Mouse (Mus musculus): ENCODE data around the gene Malrd1. TPM values are rescaled to one million over a fixed set of nuclear protein-coding genes. Genes with fewer than 3 reads are reported as not detected.
A peak's percentile ranks its signal among the peaks of the same experiment; 100 is the strongest.

Malrd1 gene
- polyA plus RNA-seq, 1 experiment from 2014 or later, result not detected

DNA sequence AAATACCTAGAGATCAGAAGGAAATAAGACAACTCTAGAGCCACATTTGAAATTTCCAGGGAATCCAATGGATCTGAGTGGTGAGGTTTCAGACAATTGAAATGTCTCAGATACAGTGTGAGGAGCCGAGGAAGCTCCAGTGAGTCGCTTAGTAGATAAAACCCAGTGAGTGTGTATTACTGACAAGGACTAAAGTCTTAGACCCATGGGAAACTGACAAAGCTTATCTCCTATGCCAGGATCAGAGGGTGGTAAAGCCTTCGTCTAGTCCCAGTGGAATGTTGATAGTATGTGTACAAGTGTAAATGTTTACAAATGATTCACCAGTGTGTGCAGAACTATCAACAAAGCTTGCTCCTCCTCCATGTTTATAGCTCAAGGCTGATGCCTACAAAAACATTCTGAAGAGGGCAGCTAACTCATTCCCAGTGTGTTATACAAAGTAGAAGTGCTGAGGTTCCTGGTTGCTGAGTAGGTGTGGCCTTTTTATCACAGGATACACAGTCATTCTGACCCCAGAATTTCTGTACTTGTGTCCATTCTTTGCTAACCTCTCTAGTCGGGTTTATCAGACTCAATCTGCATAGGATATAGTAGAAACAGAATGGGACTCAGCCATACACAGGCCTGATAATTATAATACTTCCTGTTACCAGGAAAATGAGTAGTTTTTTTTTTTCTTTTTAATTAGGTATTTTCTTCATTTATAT lies 218.9 kb downstream of the Malrd1 start:
- 20% methylated on average over 4 of the region's 4 CpGs for WGBS (ENCODE audit: insufficient replicate concordance)
- peak; percentile 66 for ATAC-seq (ENCODE audit: low read depth)
- no peaks in the 10 kb centered on the region for H3K36me3 ChIP-seq (ENCODE audit: control insufficient read depth, insufficient read depth)
- H3K9me3 ChIP-seq (replicated peaks; ENCODE audit: control insufficient read depth, low read length), result no peaks in the 10 kb centered on the region
- H3K4me3 ChIP-seq (ENCODE audit: low read depth, low read length), result no peak overlapping the region
- no peak overlapping the region for H3K9ac ChIP-seq (ENCODE audit: low read depth, low read length)
- H3K27ac ChIP-seq (ENCODE audit: low read length), result no peak overlapping the region
- no peak overlapping the region for H3K4me2 ChIP-seq (ENCODE audit: low read depth, low read length)
- H3K4me1 ChIP-seq (ENCODE audit: control insufficient read depth, low read depth, low read length), result no peaks in the 10 kb centered on the region
- no peaks in the 10 kb centered on the region for H3K27me3 ChIP-seq (ENCODE audit: control insufficient read depth, insufficient read depth, low read depth, low read length)

DNA sequence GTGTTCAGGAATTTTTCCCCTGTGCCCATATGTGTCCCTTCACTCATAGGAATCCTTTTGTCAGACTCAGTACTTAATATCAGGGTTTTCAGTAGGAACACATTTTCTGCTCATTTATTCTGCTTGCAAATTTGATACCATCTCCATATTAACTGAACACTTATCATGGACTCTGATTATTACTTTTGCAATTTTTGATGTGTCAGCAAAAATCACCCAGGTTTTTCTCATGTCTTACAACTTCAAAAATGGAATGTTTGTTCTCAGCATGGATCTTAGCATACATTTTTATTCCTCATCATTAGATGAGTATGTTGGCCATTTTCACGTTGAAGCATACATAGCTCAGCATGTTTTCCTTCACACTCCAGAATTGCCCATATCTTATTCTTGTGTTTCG lies 258.5 kb downstream of the Malrd1 start:
- Histone ChIP-seq H3K27me3 (ENCODE audit: control insufficient read depth, insufficient read depth, low read depth, low read length) (no peaks in the 10 kb centered on the region), H3K36me3 (ENCODE audit: control insufficient read depth, insufficient read depth) (no peaks in the 10 kb centered on the region), H3K4me1 (ENCODE audit: control insufficient read depth, low read depth, low read length) (no peaks in the 10 kb centered on the region), H3K27ac (ENCODE audit: low read length) (no peak overlapping the region), H3K4me3 (ENCODE audit: low read depth, low read length) (no peak overlapping the region), H3K4me2 (ENCODE audit: low read depth, low read length) (no peak overlapping the region), H3K9ac (ENCODE audit: low read depth, low read length) (no peak overlapping the region), H3K9me3 (replicated peaks; ENCODE audit: control insufficient read depth, low read length) (no peaks in the 10 kb centered on the region)
- 58% methylated on average over 2 of the region's 2 CpGs for WGBS (ENCODE audit: insufficient replicate concordance)
- no peak for ATAC-seq (ENCODE audit: low read depth)

GRCm38 (mm10) chr2:15815724-15816123 lies 289.4 kb downstream of the Malrd1 start:
- Histone ChIP-seq H3K27me3 (ENCODE audit: control insufficient read depth, insufficient read depth, low read depth, low read length) (no peaks in the 10 kb centered on the region), H3K4me3 (ENCODE audit: low read depth, low read length) (no peak overlapping the region), H3K9me3 (replicated peaks; ENCODE audit: control insufficient read depth, low read length) (no peaks in the 10 kb centered on the region), H3K9ac (ENCODE audit: low read depth, low read length) (no peak overlapping the region), H3K4me1 (ENCODE audit: control insufficient read depth, low read depth, low read length) (no peaks in the 10 kb centered on the region), H3K4me2 (ENCODE audit: low read depth, low read length) (no peak overlapping the region), H3K27ac (ENCODE audit: low read length) (no peak overlapping the region), H3K36me3 (ENCODE audit: control insufficient read depth, insufficient read depth) (no peaks in the 10 kb centered on the region)
- ATAC-seq (ENCODE audit: low read depth), result no peak
- 32% methylated on average over 1 of the region's 1 CpGs for WGBS (ENCODE audit: insufficient replicate concordance)

DNA sequence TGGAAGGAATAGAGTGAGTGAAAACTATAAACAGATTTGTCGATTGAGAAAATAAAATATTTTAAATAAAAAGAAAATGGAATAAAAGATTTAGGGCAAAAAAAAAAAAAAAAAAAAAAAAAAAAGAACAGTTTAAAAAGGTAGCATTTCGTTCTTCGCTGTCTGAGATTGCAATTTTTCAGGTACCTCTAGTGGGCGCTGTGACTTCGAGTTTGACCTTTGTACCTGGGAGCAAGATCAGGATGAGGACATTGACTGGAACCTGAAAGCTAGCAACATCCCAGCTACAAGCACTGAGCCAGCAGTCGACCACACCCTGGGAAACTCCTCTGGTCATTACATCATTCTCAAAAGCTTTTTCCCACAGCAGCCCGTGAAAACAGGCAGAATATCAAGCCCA lies 343.1 kb downstream of the Malrd1 start:
- H3K27ac ChIP-seq (ENCODE audit: low read length), result no peak overlapping the region
- no peak overlapping the region for H3K9ac ChIP-seq (ENCODE audit: low read depth, low read length)
- H3K4me2 ChIP-seq (ENCODE audit: low read depth, low read length), result no peak overlapping the region
- ATAC-seq (ENCODE audit: low read depth), result no peak
- H3K36me3 ChIP-seq (ENCODE audit: control insufficient read depth, insufficient read depth), result no peaks in the 10 kb centered on the region
- no peaks in the 10 kb centered on the region for H3K9me3 ChIP-seq (replicated peaks; ENCODE audit: control insufficient read depth, low read length)
- H3K27me3 ChIP-seq (ENCODE audit: control insufficient read depth, insufficient read depth, low read depth, low read length), result no peaks in the 10 kb centered on the region
- no peak overlapping the region for H3K4me3 ChIP-seq (ENCODE audit: low read depth, low read length)
- H3K4me1 ChIP-seq (ENCODE audit: control insufficient read depth, low read depth, low read length), result no peaks in the 10 kb centered on the region
- WGBS (ENCODE audit: insufficient replicate concordance), result 21% methylated on average over 7 of the region's 7 CpGs

DNA sequence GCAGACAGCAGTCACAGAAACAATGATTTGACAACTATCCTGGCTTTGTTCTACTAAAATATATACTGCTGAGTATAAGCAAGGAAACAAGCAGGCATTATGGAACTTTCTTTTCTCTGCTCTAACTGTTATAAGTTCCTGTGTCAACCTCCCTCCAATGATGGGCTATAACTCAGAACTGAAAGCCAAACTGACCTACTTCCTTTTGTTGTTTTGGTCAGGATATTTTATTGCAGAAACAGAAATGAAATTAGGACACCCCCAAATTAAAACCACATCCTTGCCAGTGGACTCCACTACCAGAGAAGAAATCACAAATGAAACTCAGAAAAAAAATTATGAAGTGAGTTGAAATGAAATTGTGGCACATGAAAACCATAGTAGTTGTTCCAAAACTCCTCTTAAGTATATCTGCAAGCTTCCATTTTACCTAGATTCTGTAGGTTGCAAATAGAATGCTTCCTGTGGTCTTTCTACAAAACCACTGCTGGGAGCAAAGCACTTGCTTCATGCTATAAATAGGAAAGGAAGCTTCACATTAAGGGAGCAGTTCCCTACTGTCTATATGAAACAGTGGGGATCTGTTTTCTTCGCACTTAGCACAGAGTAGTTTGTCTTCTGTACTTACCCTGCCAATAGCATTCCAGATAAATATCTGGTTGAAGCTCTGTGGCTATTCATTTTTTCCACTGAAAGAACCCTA lies 367.3 kb downstream of the Malrd1 start:
- Histone ChIP-seq H3K4me2 (ENCODE audit: low read depth, low read length) (no peak overlapping the region), H3K4me1 (ENCODE audit: control insufficient read depth, low read depth, low read length) (no peaks in the 10 kb centered on the region), H3K4me3 (ENCODE audit: low read depth, low read length) (no peak overlapping the region), H3K27me3 (ENCODE audit: control insufficient read depth, insufficient read depth, low read depth, low read length) (no peaks in the 10 kb centered on the region), H3K27ac (ENCODE audit: low read length) (no peak overlapping the region), H3K9ac (ENCODE audit: low read depth, low read length) (no peak overlapping the region), H3K9me3 (replicated peaks; ENCODE audit: control insufficient read depth, low read length) (no peaks in the 10 kb centered on the region), H3K36me3 (ENCODE audit: control insufficient read depth, insufficient read depth) (no peaks in the 10 kb centered on the region)
- 26% methylated on average over 1 of the region's 1 CpGs for WGBS (ENCODE audit: insufficient replicate concordance)
- ATAC-seq (ENCODE audit: low read depth), result no peak

GRCm38 (mm10) chr2:15925432-15925831 lies 399.2 kb downstream of the Malrd1 start:
- ATAC-seq (ENCODE audit: low read depth), result no peak
- H3K36me3 ChIP-seq (ENCODE audit: control insufficient read depth, insufficient read depth), result no peaks in the 10 kb centered on the region
- no peak overlapping the region for H3K4me3 ChIP-seq (ENCODE audit: low read depth, low read length)
- no peak overlapping the region for H3K4me2 ChIP-seq (ENCODE audit: low read depth, low read length)
- H3K9me3 ChIP-seq (replicated peaks; ENCODE audit: control insufficient read depth, low read length), result no peaks in the 10 kb centered on the region
- H3K27me3 ChIP-seq (ENCODE audit: control insufficient read depth, insufficient read depth, low read depth, low read length), result no peaks in the 10 kb centered on the region
- no peak overlapping the region for H3K27ac ChIP-seq (ENCODE audit: low read length)
- no peaks in the 10 kb centered on the region for H3K4me1 ChIP-seq (ENCODE audit: control insufficient read depth, low read depth, low read length)
- WGBS (ENCODE audit: insufficient replicate concordance), result 34% methylated on average over 3 of the region's 3 CpGs
- H3K9ac ChIP-seq (ENCODE audit: low read depth, low read length), result no peak overlapping the region

GRCm38 (mm10) chr2:15926041-15926440 lies 399.8 kb downstream of the Malrd1 start:
- Histone ChIP-seq H3K36me3 (ENCODE audit: control insufficient read depth, insufficient read depth) (no peaks in the 10 kb centered on the region), H3K27me3 (ENCODE audit: control insufficient read depth, insufficient read depth, low read depth, low read length) (no peaks in the 10 kb centered on the region), H3K27ac (ENCODE audit: low read length) (no peak overlapping the region), H3K9ac (ENCODE audit: low read depth, low read length) (no peak overlapping the region), H3K4me3 (ENCODE audit: low read depth, low read length) (no peak overlapping the region), H3K9me3 (replicated peaks; ENCODE audit: control insufficient read depth, low read length) (no peaks in the 10 kb centered on the region), H3K4me2 (ENCODE audit: low read depth, low read length) (no peak overlapping the region), H3K4me1 (ENCODE audit: control insufficient read depth, low read depth, low read length) (no peaks in the 10 kb centered on the region)
- no peak for ATAC-seq (ENCODE audit: low read depth)
- 57% methylated on average over 1 of the region's 1 CpGs for WGBS (ENCODE audit: insufficient replicate concordance)

GRCm38 (mm10) chr2:15931479-15931878 lies 405.2 kb downstream of the Malrd1 start:
- Histone ChIP-seq H3K9ac (ENCODE audit: low read depth, low read length) (no peak overlapping the region), H3K36me3 (ENCODE audit: control insufficient read depth, insufficient read depth) (no peaks in the 10 kb centered on the region), H3K4me2 (ENCODE audit: low read depth, low read length) (no peak overlapping the region), H3K27me3 (ENCODE audit: control insufficient read depth, insufficient read depth, low read depth, low read length) (no peaks in the 10 kb centered on the region), H3K4me1 (ENCODE audit: control insufficient read depth, low read depth, low read length) (no peaks in the 10 kb centered on the region), H3K27ac (ENCODE audit: low read length) (no peak overlapping the region), H3K4me3 (ENCODE audit: low read depth, low read length) (no peak overlapping the region), H3K9me3 (replicated peaks; ENCODE audit: control insufficient read depth, low read length) (no peaks in the 10 kb centered on the region)
- no peak for ATAC-seq (ENCODE audit: low read depth)
- 47% methylated on average over 1 of the region's 1 CpGs for WGBS (ENCODE audit: insufficient replicate concordance)

GRCm38 (mm10) chr2:15931924-15932323 lies 405.6 kb downstream of the Malrd1 start:
- H3K36me3 ChIP-seq (ENCODE audit: control insufficient read depth, insufficient read depth), result no peaks in the 10 kb centered on the region
- H3K9ac ChIP-seq (ENCODE audit: low read depth, low read length), result no peak overlapping the region
- no peaks in the 10 kb centered on the region for H3K27me3 ChIP-seq (ENCODE audit: control insufficient read depth, insufficient read depth, low read depth, low read length)
- H3K27ac ChIP-seq (ENCODE audit: low read length), result no peak overlapping the region
- H3K9me3 ChIP-seq (replicated peaks; ENCODE audit: control insufficient read depth, low read length), result no peaks in the 10 kb centered on the region
- no peak for ATAC-seq (ENCODE audit: low read depth)
- no peak overlapping the region for H3K4me3 ChIP-seq (ENCODE audit: low read depth, low read length)
- no peak overlapping the region for H3K4me2 ChIP-seq (ENCODE audit: low read depth, low read length)
- H3K4me1 ChIP-seq (ENCODE audit: control insufficient read depth, low read depth, low read length), result no peaks in the 10 kb centered on the region
